Mouse (Mus musculus): ENCODE data around the gene Igsf23. TPM values are rescaled to one million over a fixed set of nuclear protein-coding genes. Genes with fewer than 3 reads are reported as not detected.

Gene Igsf23
- polyA plus RNA-seq, 1 experiment from 2014 or later: not detected

GRCm38 (mm10) chr7:19956341-19956781 is 5.8 kb upstream of the Igsf23 start:
- Histone ChIP-seq H3K4me3 (ENCODE audit: low read depth, low read length) (no peak overlapping the region), H3K27ac (replicated peaks; ENCODE audit: low read depth, low read length) (no peak overlapping the region), H3K9ac (ENCODE audit: low read depth, low read length) (no peak overlapping the region), H3K36me3 (ENCODE audit: control insufficient read depth, insufficient read depth, low read length) (no peaks in the 10 kb centered on the region), H3K4me1 (ENCODE audit: control insufficient read depth, insufficient read depth, low read length) (no peaks in the 10 kb centered on the region), H3K27me3 (replicated peaks; ENCODE audit: control insufficient read depth, insufficient read depth, low read length) (no peaks in the 10 kb centered on the region), H3K9me3 (ENCODE audit: control insufficient read depth, low read length) (no peaks in the 10 kb centered on the region), H3K4me2 (ENCODE audit: low read depth, low read length) (no peak overlapping the region; the same call in 1 of the 2 replicates)
- DNase-seq (ENCODE audit: low spot score): peak; percentile 89
- peak; percentile 53 for ATAC-seq (ENCODE audit: low read depth)
- under 1% methylated on average over 7 of the region's 7 CpGs for WGBS

GRCm38 (mm10) chr7:19955861-19956260 is 5.3 kb upstream of the Igsf23 start:
- DNase-seq (ENCODE audit: low spot score) (no peak), ATAC-seq (ENCODE audit: low read depth) (no peak)
- Histone ChIP-seq H3K27ac (replicated peaks; ENCODE audit: low read depth, low read length) (no peak overlapping the region), H3K9ac (ENCODE audit: low read depth, low read length) (no peak overlapping the region), H3K4me3 (ENCODE audit: low read depth, low read length) (no peak overlapping the region), H3K36me3 (ENCODE audit: control insufficient read depth, insufficient read depth, low read length) (no peaks in the 10 kb centered on the region), H3K4me1 (ENCODE audit: control insufficient read depth, insufficient read depth, low read length) (no peaks in the 10 kb centered on the region), H3K9me3 (ENCODE audit: control insufficient read depth, low read length) (no peaks in the 10 kb centered on the region), H3K4me2 (ENCODE audit: low read depth, low read length) (no peak overlapping the region), H3K27me3 (replicated peaks; ENCODE audit: control insufficient read depth, insufficient read depth, low read length) (no peaks in the 10 kb centered on the region)
- WGBS: 68% methylated on average over 4 of the region's 4 CpGs

GRCm38 (mm10) chr7:19953054-19953453 is 2.5 kb upstream of the Igsf23 start:
- no peaks in the 10 kb centered on the region for H3K4me1 ChIP-seq (ENCODE audit: control insufficient read depth, insufficient read depth, low read length)
- no peak overlapping the region for H3K4me3 ChIP-seq (ENCODE audit: low read depth, low read length)
- no peak for ATAC-seq (ENCODE audit: low read depth)
- no peak overlapping the region for H3K9ac ChIP-seq (ENCODE audit: low read depth, low read length)
- H3K27me3 ChIP-seq (replicated peaks; ENCODE audit: control insufficient read depth, insufficient read depth, low read length): no peaks in the 10 kb centered on the region
- H3K27ac ChIP-seq (replicated peaks; ENCODE audit: low read depth, low read length): no peak overlapping the region
- H3K9me3 ChIP-seq (ENCODE audit: control insufficient read depth, low read length): no peaks in the 10 kb centered on the region
- 47% methylated on average over 9 of the region's 9 CpGs for WGBS
- no peaks in the 10 kb centered on the region for H3K36me3 ChIP-seq (ENCODE audit: control insufficient read depth, insufficient read depth, low read length)
- no peak overlapping the region for H3K4me2 ChIP-seq (ENCODE audit: low read depth, low read length)
- DNase-seq (ENCODE audit: low spot score): no peak

- Histone ChIP-seq H3K27me3 (replicated peaks; ENCODE audit: control insufficient read depth, insufficient read depth, low read length) (no peaks in the 10 kb centered on the region), H3K4me1 (ENCODE audit: control insufficient read depth, insufficient read depth, low read length) (no peaks in the 10 kb centered on the region), H3K9me3 (ENCODE audit: control insufficient read depth, low read length) (no peaks in the 10 kb centered on the region), H3K4me2 (ENCODE audit: low read depth, low read length) (no peak overlapping the region), H3K4me3 (ENCODE audit: low read depth, low read length) (no peak overlapping the region), H3K27ac (replicated peaks; ENCODE audit: low read depth, low read length) (no peak overlapping the region), H3K36me3 (ENCODE audit: control insufficient read depth, insufficient read depth, low read length) (no peaks in the 10 kb centered on the region), H3K9ac (ENCODE audit: low read depth, low read length) (no peak overlapping the region)
- ATAC-seq (ENCODE audit: low read depth): no peak
- no peak for DNase-seq (ENCODE audit: low spot score)
- WGBS: 53% methylated on average over 10 of the region's 10 CpGs
These were observed 1.9 kb upstream of the Igsf23 start for GRCm38 (mm10) chr7:19952320-19952986.

- no peak overlapping the region for H3K9ac ChIP-seq (ENCODE audit: low read depth, low read length)
- H3K4me3 ChIP-seq (ENCODE audit: low read depth, low read length): no peak overlapping the region
- no peaks in the 10 kb centered on the region for H3K4me1 ChIP-seq (ENCODE audit: control insufficient read depth, insufficient read depth, low read length)
- ATAC-seq (ENCODE audit: low read depth) (no peak), DNase-seq (ENCODE audit: low spot score) (no peak)
- no peak overlapping the region for H3K27ac ChIP-seq (replicated peaks; ENCODE audit: low read depth, low read length)
- H3K4me2 ChIP-seq (ENCODE audit: low read depth, low read length): no peak overlapping the region
- 61% methylated on average over 10 of the region's 10 CpGs for WGBS
- no peaks in the 10 kb centered on the region for H3K9me3 ChIP-seq (ENCODE audit: control insufficient read depth, low read length)
- H3K27me3 ChIP-seq (replicated peaks; ENCODE audit: control insufficient read depth, insufficient read depth, low read length): no peaks in the 10 kb centered on the region
- H3K36me3 ChIP-seq (ENCODE audit: control insufficient read depth, insufficient read depth, low read length): no peaks in the 10 kb centered on the region
These were observed 560 bp downstream of the Igsf23 start for GRCm38 (mm10) chr7:19949996-19950395.

GRCm38 (mm10) chr7:19948956-19949355 is 1.6 kb downstream of the Igsf23 start:
- Histone ChIP-seq H3K27ac (replicated peaks; ENCODE audit: low read depth, low read length) (no peak overlapping the region), H3K36me3 (ENCODE audit: control insufficient read depth, insufficient read depth, low read length) (no peaks in the 10 kb centered on the region), H3K4me2 (ENCODE audit: low read depth, low read length) (no peak overlapping the region), H3K9ac (ENCODE audit: low read depth, low read length) (no peak overlapping the region), H3K4me1 (ENCODE audit: control insufficient read depth, insufficient read depth, low read length) (no peaks in the 10 kb centered on the region), H3K27me3 (replicated peaks; ENCODE audit: control insufficient read depth, insufficient read depth, low read length) (no peaks in the 10 kb centered on the region), H3K9me3 (ENCODE audit: control insufficient read depth, low read length) (no peaks in the 10 kb centered on the region), H3K4me3 (ENCODE audit: low read depth, low read length) (no peak overlapping the region)
- DNase-seq (ENCODE audit: low spot score): no peak
- 74% methylated on average over 12 of the region's 12 CpGs for WGBS
- ATAC-seq (ENCODE audit: low read depth): no peak

GRCm38 (mm10) chr7:19945821-19946515 is 4.6 kb downstream of the Igsf23 start:
- Histone ChIP-seq H3K4me1 (ENCODE audit: control insufficient read depth, insufficient read depth, low read length) (no peaks in the 10 kb centered on the region), H3K4me3 (ENCODE audit: low read depth, low read length) (no peak overlapping the region), H3K36me3 (ENCODE audit: control insufficient read depth, insufficient read depth, low read length) (no peaks in the 10 kb centered on the region), H3K27ac (replicated peaks; ENCODE audit: low read depth, low read length) (no peak overlapping the region), H3K27me3 (replicated peaks; ENCODE audit: control insufficient read depth, insufficient read depth, low read length) (no peaks in the 10 kb centered on the region), H3K9me3 (ENCODE audit: control insufficient read depth, low read length) (no peaks in the 10 kb centered on the region), H3K4me2 (ENCODE audit: low read depth, low read length) (no peak overlapping the region), H3K9ac (ENCODE audit: low read depth, low read length) (no peak overlapping the region)
- WGBS: 78% methylated on average over 13 of the region's 13 CpGs
- DNase-seq (ENCODE audit: low spot score) (peak; percentile 40), ATAC-seq (ENCODE audit: low read depth) (peak; percentile 18; the same call in 1 of the 2 replicates)

- Histone ChIP-seq H3K9me3 (ENCODE audit: control insufficient read depth, low read length) (no peaks in the 10 kb centered on the region), H3K4me3 (ENCODE audit: low read depth, low read length) (no peak overlapping the region), H3K27me3 (replicated peaks; ENCODE audit: control insufficient read depth, insufficient read depth, low read length) (no peaks in the 10 kb centered on the region), H3K27ac (replicated peaks; ENCODE audit: low read depth, low read length) (no peak overlapping the region), H3K4me1 (ENCODE audit: control insufficient read depth, insufficient read depth, low read length) (no peaks in the 10 kb centered on the region), H3K36me3 (ENCODE audit: control insufficient read depth, insufficient read depth, low read length) (no peaks in the 10 kb centered on the region), H3K9ac (ENCODE audit: low read depth, low read length) (no peak overlapping the region), H3K4me2 (ENCODE audit: low read depth, low read length) (no peak overlapping the region)
- 93% methylated on average over 5 of the region's 5 CpGs for WGBS
- ATAC-seq (ENCODE audit: low read depth): no peak
- DNase-seq (ENCODE audit: low spot score): no peak
These were observed 5.4 kb downstream of the Igsf23 start for GRCm38 (mm10) chr7:19945201-19945600.

- Histone ChIP-seq H3K27ac (replicated peaks; ENCODE audit: low read depth, low read length) (no peak overlapping the region), H3K27me3 (replicated peaks; ENCODE audit: control insufficient read depth, insufficient read depth, low read length) (no peaks in the 10 kb centered on the region), H3K9ac (ENCODE audit: low read depth, low read length) (no peak overlapping the region), H3K4me1 (ENCODE audit: control insufficient read depth, insufficient read depth, low read length) (no peaks in the 10 kb centered on the region), H3K9me3 (ENCODE audit: control insufficient read depth, low read length) (no peaks in the 10 kb centered on the region), H3K4me2 (ENCODE audit: low read depth, low read length) (no peak overlapping the region), H3K4me3 (ENCODE audit: low read depth, low read length) (no peak overlapping the region), H3K36me3 (ENCODE audit: control insufficient read depth, insufficient read depth, low read length) (no peaks in the 10 kb centered on the region)
- WGBS: 90% methylated on average over 8 of the region's 8 CpGs
- ATAC-seq (ENCODE audit: low read depth) (no peak), DNase-seq (ENCODE audit: low spot score) (no peak)
These were observed 5.8 kb downstream of the Igsf23 start for GRCm38 (mm10) chr7:19944709-19945108.
